Mouse (Mus musculus) brown adipose tissue, adult 24 weeks (tissue): ENCODE data around the gene Fam71e2. TPM values are rescaled to one million over a fixed set of nuclear protein-coding genes. Genes with fewer than 3 reads are reported as not detected.

Source experiments
- H3K27ac ChIP-seq: fragments of 200-500 bp; replicated peaks from 2 replicates; pipeline ENCODE4 v1.5.1; 2012; ENCODE audit warnings: low read depth, mild to moderate bottlenecking, low read length
- H3K4me1 ChIP-seq: fragments of 200-500 bp; 2 replicates; pipeline ENCODE4 v1.6.1; 2012; ENCODE audit warnings: low read length, mixed read lengths; ENCODE audit not compliant: control insufficient read depth, insufficient read depth, insufficient read length
- H3K4me3 ChIP-seq: fragments of 200-500 bp; 2 replicates; pipeline ENCODE4 v1.5.1; 2012; ENCODE audit warnings: low read depth, mild to moderate bottlenecking, low read length, moderate library complexity; ENCODE audit not compliant: insufficient read depth
- polyA plus RNA-seq: library from polyadenylated mRNA; stranded (reverse); fragments of >200 nt; gene quantifications from 2 replicates; pipeline ENCODE4 v1.2.4, GENCODE M21; 2012; ENCODE audit not compliant: missing spikeins, insufficient read depth, insufficient read length

The Fam71e2 gene
- polyA plus RNA-seq, 1 experiment, result not detected

DNA sequence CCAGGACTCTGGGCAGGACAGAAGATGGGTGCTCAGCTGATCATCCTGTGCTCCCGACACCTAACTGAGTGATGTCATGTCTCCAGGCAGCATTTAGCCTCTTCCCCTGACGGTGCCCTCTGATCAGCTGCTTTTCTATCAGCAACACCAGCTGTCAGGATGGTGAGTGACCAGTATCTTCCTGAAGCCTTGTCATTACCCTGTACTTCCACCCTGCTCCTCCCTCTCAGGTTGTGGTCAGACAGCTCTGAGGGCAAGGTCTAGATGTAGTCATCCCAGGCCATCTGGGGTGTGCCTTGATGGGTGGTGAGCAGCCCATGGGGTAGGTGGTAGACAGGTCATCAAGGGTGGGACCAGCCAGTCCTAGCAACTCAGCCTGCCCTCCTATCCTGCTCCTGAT is 21.9 kb downstream of the Fam71e2 start:
- Histone ChIP-seq H3K27ac (no peak overlapping the region), H3K4me1 (peaks cover 6% of the 10 kb centered on the region; the same call in 1 of the 2 replicates), H3K4me3 (no peak overlapping the region)

- Histone ChIP-seq H3K4me3 (no peak overlapping the region), H3K27ac (no peak overlapping the region), H3K4me1 (peaks cover 6% of the 10 kb centered on the region; the same call in 1 of the 2 replicates)
Measured at GRCm38 (mm10) chr7:4748321-4748720, 22.8 kb downstream of the Fam71e2 start.

DNA sequence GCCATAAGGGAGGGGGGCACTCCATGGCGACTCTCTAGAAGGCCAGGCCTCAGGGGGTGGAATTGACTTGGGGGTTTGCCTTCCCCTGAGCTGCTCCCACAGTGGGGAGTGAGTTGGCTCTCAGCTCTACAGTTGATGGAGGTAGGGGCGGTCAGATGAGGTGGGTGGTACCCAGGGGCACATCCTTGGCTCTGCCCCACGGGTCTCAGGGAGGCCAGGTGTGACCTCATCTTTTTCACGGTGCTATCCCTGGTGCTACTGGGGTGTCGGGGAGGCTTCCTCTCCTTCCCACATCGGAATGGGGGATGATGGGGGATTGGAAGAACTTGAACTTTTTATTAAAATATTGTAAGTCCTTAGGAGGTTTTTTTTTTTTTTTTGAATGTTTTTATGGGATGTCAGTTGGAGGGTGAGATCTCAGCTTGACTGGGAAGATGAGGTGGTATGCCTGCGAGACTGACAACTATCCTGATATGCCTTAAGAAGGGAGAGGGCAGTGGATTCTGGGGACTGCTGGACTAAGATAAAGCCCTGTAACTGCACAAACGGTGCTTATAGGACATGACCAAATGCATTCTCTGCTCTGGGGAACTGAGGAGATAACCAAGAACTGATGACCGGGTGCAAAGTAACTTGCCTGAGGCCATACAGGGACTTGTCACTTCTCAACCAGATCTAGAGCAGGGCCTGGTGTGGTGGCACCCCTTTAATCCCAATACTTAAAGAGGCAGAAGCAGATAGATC is 23.8 kb downstream of the Fam71e2 start:
- H3K4me3 ChIP-seq, result no peak overlapping the region
- H3K4me1 ChIP-seq, result peaks cover 6% of the 10 kb centered on the region; the same call in 1 of the 2 replicates
- H3K27ac ChIP-seq, result no peak overlapping the region

GRCm38 (mm10) chr7:4746326-4746980 is 24.6 kb downstream of the Fam71e2 start:
- no peak overlapping the region for H3K4me3 ChIP-seq
- no peaks in the 10 kb centered on the region; the same call in 1 of the 2 replicates for H3K4me1 ChIP-seq
- no peak overlapping the region for H3K27ac ChIP-seq

DNA sequence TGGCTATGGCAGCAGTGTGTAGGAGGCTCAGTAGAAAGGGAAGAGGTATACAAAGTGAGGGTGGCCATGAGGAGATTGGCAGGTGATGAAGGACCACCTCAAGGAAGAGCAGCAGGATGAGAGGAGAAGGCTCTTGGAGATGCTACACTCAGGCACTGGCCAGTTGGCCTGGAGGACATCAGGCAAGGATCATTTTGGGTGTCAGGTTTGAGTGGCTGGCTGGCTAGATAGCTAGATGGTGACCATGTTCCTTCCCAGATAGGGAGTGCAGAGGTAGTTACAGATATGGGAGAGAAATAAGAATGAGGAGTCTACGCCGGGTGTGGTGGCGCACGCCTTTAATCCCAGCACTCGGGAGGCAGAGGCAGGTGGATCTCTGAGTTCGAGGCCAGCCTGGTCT is 26.2 kb downstream of the Fam71e2 start:
- Histone ChIP-seq H3K4me1 (no peaks in the 10 kb centered on the region; the same call in 1 of the 2 replicates), H3K4me3 (no peak overlapping the region), H3K27ac (no peak overlapping the region)

DNA sequence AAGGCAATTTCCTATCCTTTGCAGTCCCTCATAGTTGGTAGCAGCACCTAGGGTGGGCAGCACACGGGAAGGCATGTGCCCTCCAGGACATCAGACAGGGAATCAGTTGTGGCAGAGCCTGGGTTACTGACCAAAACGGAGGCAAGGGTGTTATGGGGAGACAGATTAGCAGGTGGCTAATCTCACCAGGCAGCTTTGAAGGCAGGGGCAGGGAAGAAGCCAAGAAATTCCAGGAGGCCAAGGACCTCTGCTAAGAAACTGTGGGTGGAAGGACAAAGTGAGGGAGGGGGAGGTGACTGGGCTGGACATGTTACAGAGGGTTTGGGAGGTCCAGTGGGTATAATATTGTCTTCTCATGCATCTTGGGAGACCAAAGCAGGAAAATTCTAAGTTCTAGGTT is 27.7 kb downstream of the Fam71e2 start:
- H3K4me1 ChIP-seq, result peaks cover 2% of the 10 kb centered on the region; the same call in 1 of the 2 replicates
- H3K27ac ChIP-seq, result no peak overlapping the region
- no peak overlapping the region for H3K4me3 ChIP-seq

DNA sequence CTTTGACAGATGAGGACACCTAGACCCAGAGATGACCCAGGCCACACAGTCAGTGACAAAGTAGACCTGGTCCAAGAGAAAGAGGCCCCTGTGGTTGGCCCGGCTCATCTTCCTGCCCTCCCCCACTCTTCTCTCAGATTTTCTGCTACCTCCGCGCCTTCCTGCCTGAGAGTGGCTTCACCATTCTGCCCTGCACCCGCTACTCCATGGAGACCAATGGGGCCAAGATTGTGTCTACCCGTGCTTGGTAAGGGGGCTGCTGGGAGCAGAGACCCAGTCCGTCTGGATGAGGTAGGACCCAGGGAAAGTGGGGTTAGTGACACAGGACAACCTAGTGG is 28.7 kb downstream of the Fam71e2 start:
- H3K4me3 ChIP-seq, result no peak overlapping the region
- peaks cover 2% of the 10 kb centered on the region; the same call in 1 of the 2 replicates for H3K4me1 ChIP-seq
- no peak overlapping the region for H3K27ac ChIP-seq

DNA sequence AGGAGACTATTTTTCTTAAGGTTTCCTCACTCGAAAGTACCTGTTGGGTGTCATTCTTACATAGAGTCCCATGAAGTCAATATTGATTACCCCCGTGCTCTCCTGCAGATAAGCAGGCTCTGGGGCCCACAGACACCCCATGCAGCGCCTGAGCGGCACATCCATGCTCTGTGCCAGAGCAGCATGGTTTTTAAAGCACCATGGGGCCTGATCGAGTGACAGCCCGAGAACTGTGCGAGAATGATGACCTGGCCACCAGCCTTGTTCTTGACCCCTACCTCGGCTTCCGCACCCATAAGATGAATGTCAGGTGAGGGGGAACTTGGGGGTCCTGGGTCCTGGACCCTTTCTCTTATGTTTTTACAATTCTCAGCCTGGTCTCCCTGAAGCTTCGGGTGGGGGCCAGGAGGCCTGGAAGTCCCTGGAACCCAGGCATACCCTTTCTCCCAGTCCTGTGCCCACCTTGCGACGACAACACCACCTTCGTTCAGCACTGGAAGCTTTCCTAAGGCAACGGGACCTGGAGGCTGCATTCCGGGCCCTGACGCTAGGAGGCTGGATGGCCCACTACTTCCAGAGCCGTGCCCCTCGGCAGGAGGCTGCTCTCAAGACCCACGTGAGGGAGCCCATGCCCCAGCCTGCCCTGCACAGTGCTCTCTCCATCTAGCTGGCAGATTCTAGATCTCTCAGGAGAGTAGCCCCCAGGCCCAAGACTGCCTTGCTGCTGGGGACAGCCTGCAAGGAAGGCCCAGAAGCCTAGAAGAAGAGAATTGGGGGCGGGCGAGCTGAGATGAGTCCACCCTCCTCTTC is 29.2 kb downstream of the Fam71e2 start:
- Histone ChIP-seq H3K4me1 (peaks cover 2% of the 10 kb centered on the region; the same call in 1 of the 2 replicates), H3K27ac (peak overlapping the region; percentile 82), H3K4me3 (peak overlapping the region; percentile 79)

- H3K27ac ChIP-seq, result peak overlapping the region; percentile 82
- peaks cover 2% of the 10 kb centered on the region; the same call in 1 of the 2 replicates for H3K4me1 ChIP-seq
- H3K4me3 ChIP-seq, result peak overlapping the region; percentile 79
Measured at GRCm38 (mm10) chr7:4741151-4741550, 30.0 kb downstream of the Fam71e2 start.

- H3K4me1 ChIP-seq, result peaks cover 2% of the 10 kb centered on the region
- H3K27ac ChIP-seq, result peak overlapping the region; percentile 82
- H3K4me3 ChIP-seq, result peak overlapping the region; percentile 79
Measured at GRCm38 (mm10) chr7:4740309-4740727, 30.8 kb downstream of the Fam71e2 start.

DNA sequence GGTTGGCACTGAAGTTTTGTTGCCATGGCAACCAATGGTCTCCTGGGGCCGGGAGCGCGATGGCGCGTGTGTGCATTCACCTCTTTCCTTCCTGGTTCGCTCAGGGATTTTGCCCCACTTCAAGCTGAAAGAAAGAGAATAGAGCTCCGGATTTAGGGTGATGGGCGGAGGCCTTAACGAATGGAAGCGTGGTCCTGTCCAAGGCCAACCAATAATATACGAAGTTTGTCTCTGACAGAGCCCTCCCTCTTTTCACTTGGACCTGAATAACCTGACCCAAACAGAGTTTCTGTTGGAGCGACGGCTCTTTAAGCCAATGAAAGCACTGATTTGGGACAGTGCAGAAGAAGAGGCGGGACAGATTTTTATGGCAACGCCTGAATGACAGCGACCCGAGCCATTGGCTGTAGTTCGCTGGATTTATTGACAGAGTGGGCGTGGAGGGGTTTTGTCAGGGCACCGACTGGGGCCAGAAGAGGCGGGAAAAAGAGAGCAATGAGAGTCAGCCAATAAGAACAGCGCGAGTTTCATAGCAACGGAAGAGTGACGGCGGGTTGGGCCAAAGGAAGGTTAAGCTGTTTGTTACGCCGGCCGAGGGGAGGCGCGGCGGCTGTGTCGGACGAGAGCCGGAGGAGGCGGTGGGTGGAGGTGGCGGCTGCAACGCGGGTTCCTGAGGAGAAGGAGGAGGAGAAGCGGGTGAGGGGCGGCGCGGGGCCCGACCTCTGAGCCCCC is 31.4 kb downstream of the Fam71e2 start, which contains the start of gene Kmt5c:
Gene Kmt5c, plus strand, starts transcription at position 572 of the 732 bp plus-strand sequence.
- peaks cover 2% of the 10 kb centered on the region for H3K4me1 ChIP-seq
- peak within 1 kb of the TSS; percentile 79 for H3K4me3 ChIP-seq
- peak within 1 kb of the TSS; percentile 82 for H3K27ac ChIP-seq

GRCm38 (mm10) chr7:4739041-4739543 is 32.0 kb downstream of the Fam71e2 start:
- peak overlapping the region; percentile 45 for H3K4me3 ChIP-seq
- peaks cover 2% of the 10 kb centered on the region for H3K4me1 ChIP-seq
- peak overlapping the region; percentile 41 for H3K27ac ChIP-seq

DNA sequence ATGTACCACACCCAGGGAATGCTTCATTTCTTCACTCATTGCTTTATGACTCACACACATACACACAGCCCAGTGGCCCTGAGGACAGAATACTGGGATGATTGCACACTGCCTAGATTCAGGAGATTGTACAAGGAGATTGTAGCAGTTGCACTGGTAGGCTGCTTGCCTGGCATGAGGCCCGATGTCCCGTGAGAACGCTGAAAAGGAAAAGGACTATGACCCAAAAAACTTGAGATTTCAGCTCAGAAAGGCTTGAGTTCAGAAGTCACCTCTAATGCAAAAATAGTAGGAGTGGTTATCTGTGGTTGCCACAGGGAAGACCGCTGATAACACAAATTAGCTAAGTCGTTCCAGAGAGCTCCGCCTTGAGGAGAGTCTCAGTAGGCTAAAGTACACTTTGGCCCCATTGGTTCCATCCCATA is 38.1 kb downstream of the Fam71e2 start:
- H3K27ac ChIP-seq, result peak overlapping the region; percentile 35
- H3K4me3 ChIP-seq, result no peak overlapping the region
- peaks cover 7% of the 10 kb centered on the region for H3K4me1 ChIP-seq

- Histone ChIP-seq H3K4me1 (peaks cover 7% of the 10 kb centered on the region), H3K4me3 (no peak overlapping the region), H3K27ac (no peak overlapping the region)
Measured at GRCm38 (mm10) chr7:4731090-4731489, 40.0 kb downstream of the Fam71e2 start.
